Mouse (Mus musculus): Measurements from ENCODE around the gene Ptpro. TPM values are rescaled to one million over a fixed set of nuclear protein-coding genes. Genes with fewer than 3 reads are reported as not detected.

Ptpro gene
- polyA plus RNA-seq, 1 experiment, result not detected

DNA sequence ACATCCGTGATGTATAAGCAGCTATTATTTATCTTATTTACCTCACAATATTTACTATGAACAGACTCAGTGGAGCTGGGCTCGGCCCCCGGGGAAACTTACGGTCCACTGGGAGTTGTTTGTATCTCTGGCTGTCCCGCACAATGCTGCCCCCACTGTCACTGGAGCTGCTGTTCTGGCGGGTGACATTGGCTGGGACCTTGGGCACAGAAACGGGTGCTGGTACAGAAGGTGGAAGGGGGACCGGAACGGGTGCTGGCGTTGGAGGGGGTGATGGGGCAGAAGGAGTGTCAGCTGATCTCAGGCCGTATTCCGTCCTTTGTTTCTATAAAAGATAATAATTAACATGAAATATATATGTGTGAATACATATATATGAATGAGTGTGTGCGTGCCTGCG is 238.0 kb downstream of the Ptpro start:
- no peak overlapping the region for H3K4me3 ChIP-seq (ENCODE audit: insufficient read depth, low read depth, low read length)
- peaks cover 7% of the 10 kb centered on the region; the same call in 1 of the 2 replicates for H3K4me1 ChIP-seq (ENCODE audit: control insufficient read depth, insufficient read depth, low read length)
- no peak overlapping the region for H3K27ac ChIP-seq (ENCODE audit: insufficient read depth, low read depth, low read length)
- TF ChIP-seq POLR2A (IDR thresholded peaks at IDR 0.05; ENCODE audit: insufficient read depth, low read depth, low read length), result no peak
- TF ChIP-seq CTCF (IDR thresholded peaks at IDR 0.05; ENCODE audit: insufficient read depth, low read depth, low read length), result no peak
- 93% methylated on average over 14 of the region's 14 CpGs for WGBS

DNA sequence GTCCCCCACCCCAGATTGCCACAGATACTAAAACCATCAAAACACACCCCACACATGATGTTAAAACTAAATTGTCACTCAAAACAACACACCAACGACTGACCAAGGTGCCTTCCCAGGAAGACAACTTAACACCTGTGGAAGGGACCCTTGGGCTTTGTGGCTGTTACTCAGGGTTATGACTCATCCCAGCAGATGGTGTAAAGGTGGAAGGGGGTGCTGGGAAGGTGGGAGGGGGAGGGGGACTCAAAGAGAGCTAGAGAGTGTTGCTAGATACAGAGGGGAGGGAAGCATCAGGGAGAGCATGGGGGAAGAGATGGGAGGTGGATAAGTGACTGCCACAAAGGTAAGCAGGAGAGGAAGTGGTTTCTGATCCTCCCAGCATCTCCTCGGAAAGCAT is 239.5 kb downstream of the Ptpro start:
- TF ChIP-seq CTCF (IDR thresholded peaks at IDR 0.05; ENCODE audit: insufficient read depth, low read depth, low read length) (no peak), POLR2A (IDR thresholded peaks at IDR 0.05; ENCODE audit: insufficient read depth, low read depth, low read length) (no peak)
- Histone ChIP-seq H3K4me1 (ENCODE audit: control insufficient read depth, insufficient read depth, low read length) (peaks cover 7% of the 10 kb centered on the region; the same call in 1 of the 2 replicates), H3K4me3 (ENCODE audit: insufficient read depth, low read depth, low read length) (no peak overlapping the region), H3K27ac (ENCODE audit: insufficient read depth, low read depth, low read length) (no peak overlapping the region)
- WGBS, result 58% methylated on average over 2 of the region's 2 CpGs

DNA sequence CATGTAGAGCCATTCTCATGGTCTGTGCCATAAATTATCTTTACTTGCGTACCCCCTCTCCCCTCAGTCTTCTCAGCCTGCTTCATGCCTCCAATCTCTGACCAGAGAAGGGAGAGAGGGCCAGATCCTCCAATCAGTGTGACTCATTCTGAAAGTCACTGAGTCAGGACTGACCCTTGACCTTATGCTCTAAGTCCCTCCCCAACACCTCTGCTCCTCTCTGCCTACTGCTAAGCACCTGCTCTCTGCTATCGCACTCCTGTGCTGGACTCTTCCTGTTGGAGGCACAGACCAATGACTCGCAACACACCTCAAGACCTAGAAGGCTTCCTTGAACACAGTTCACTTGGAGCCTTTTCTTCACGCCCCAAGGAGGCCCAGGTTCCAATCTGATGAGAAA is 240.5 kb downstream of the Ptpro start:
- no peak for TF ChIP-seq CTCF (IDR thresholded peaks at IDR 0.05; ENCODE audit: insufficient read depth, low read depth, low read length)
- TF ChIP-seq POLR2A (IDR thresholded peaks at IDR 0.05; ENCODE audit: insufficient read depth, low read depth, low read length), result no peak
- no peak overlapping the region for H3K27ac ChIP-seq (ENCODE audit: insufficient read depth, low read depth, low read length)
- peaks cover 5% of the 10 kb centered on the region; the same call in 1 of the 2 replicates for H3K4me1 ChIP-seq (ENCODE audit: control insufficient read depth, insufficient read depth, low read length)
- H3K4me3 ChIP-seq (ENCODE audit: insufficient read depth, low read depth, low read length), result no peak overlapping the region
- WGBS, result 99% methylated on average over 4 of the region's 4 CpGs

DNA sequence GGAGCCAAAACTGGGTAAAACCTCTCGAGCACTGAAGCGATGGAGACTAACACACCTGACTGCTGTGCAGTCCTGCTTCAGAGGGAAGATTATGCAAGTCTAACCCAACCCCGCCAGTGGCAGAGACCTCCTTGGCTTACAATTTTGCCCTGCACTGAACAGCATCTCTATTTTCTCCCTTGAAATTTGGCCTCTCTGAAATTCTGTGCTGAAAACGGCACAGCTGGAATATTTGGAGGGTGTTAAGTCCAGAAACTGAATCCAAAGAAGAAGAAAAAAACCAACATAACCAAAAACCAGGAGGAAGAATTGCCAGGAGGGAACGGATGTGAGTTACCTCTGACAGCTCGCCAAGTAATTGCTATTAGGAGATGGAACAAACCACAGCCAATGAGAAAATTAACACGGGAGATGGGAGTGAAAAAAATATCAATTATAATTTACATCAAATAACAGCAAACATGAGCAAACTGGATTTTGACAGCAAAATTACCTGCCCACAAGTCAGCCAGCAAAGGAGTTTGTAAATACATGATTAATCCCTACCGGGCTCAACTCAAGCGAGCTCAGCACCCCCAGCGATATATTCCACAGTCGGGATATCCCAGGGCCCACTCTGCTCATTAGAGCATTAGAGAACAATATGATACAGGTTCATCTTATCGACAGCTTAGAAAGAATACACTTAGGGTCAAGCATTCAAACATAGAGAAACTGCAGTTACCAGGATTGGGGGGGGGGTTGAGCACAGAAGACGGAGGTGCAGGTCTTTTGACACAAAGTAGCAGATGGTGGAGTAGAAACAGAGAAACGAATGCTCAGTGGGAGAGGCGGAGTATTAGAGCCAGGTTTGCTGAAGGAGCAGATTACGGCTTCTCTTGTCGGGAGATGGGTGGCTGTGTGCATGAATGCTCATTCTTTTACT is 241.4 kb downstream of the Ptpro start:
- TF ChIP-seq CTCF (IDR thresholded peaks at IDR 0.05; ENCODE audit: insufficient read depth, low read depth, low read length) (no peak), POLR2A (IDR thresholded peaks at IDR 0.05; ENCODE audit: insufficient read depth, low read depth, low read length) (no peak)
- Histone ChIP-seq H3K27ac (ENCODE audit: insufficient read depth, low read depth, low read length) (no peak overlapping the region), H3K4me1 (ENCODE audit: control insufficient read depth, insufficient read depth, low read length) (peaks cover 5% of the 10 kb centered on the region; the same call in 1 of the 2 replicates), H3K4me3 (ENCODE audit: insufficient read depth, low read depth, low read length) (no peak overlapping the region)
- 82% methylated on average over 17 of the region's 17 CpGs for WGBS

DNA sequence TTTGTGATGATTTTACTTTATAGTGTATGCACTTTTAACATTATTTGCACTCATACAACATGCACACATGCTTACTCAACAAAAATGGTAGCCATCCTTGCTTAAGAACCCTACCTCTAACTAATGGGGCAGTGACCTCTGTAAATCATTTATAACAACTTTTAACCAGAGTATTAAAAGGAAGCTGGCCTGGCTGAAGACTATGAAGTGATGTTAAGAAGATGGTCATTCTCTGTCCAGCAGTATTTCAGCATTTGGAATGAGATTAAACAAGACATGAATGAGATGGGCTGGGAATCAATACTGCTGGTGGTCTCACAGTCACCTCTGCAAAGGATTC is 242.0 kb downstream of the Ptpro start:
- Histone ChIP-seq H3K27ac (ENCODE audit: insufficient read depth, low read depth, low read length) (no peak overlapping the region), H3K4me3 (ENCODE audit: insufficient read depth, low read depth, low read length) (no peak overlapping the region), H3K4me1 (ENCODE audit: control insufficient read depth, insufficient read depth, low read length) (peaks cover 5% of the 10 kb centered on the region; the same call in 1 of the 2 replicates)
- no peak for TF ChIP-seq CTCF (IDR thresholded peaks at IDR 0.05; ENCODE audit: insufficient read depth, low read depth, low read length)
- no peak for TF ChIP-seq POLR2A (IDR thresholded peaks at IDR 0.05; ENCODE audit: insufficient read depth, low read depth, low read length)

DNA sequence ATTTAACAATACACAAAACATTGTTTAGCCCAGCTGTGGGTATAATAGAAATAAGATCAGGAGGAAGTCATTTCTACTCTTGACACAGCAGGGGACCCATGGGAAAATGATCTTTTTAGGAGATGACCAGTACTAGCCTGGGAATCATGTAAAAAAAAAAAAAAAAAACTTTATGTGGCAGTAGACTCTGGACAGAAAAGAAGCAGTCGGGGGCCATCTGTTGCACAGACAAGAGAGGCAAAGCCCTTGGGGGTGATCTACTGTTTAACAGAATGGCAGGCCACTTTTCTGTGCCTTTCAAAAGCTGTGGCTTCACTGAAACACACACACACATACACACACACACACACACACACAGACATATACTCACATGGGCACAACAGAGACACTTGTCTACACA is 242.7 kb downstream of the Ptpro start:
- Histone ChIP-seq H3K4me3 (ENCODE audit: insufficient read depth, low read depth, low read length) (no peak overlapping the region), H3K27ac (ENCODE audit: insufficient read depth, low read depth, low read length) (no peak overlapping the region), H3K4me1 (ENCODE audit: control insufficient read depth, insufficient read depth, low read length) (peaks cover 5% of the 10 kb centered on the region; the same call in 1 of the 2 replicates)
- 86% methylated on average over 1 of the region's 1 CpGs for WGBS
- TF ChIP-seq POLR2A (IDR thresholded peaks at IDR 0.05; ENCODE audit: insufficient read depth, low read depth, low read length), result no peak
- no peak for TF ChIP-seq CTCF (IDR thresholded peaks at IDR 0.05; ENCODE audit: insufficient read depth, low read depth, low read length)

DNA sequence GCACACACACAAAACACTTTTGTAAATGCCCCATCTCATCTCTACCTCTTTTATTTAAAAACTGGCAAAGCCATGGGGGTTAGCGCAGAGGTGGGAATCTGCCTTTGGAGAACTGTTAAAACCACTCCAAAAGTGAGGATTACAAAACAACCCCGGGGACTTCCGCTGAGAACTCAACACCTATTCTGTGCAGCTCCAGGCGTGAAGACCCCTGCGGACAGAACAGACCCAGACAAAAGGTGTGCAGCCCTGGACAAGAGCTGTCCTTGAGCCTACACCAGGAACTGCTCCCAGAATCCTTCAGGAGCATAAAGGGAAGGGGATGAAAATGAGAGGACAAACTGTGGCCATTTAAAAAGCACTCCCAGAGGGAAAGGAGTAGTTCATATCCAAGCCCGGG is 243.1 kb downstream of the Ptpro start:
- Histone ChIP-seq H3K4me1 (ENCODE audit: control insufficient read depth, insufficient read depth, low read length) (peaks cover 5% of the 10 kb centered on the region; the same call in 1 of the 2 replicates), H3K4me3 (ENCODE audit: insufficient read depth, low read depth, low read length) (no peak overlapping the region), H3K27ac (ENCODE audit: insufficient read depth, low read depth, low read length) (no peak overlapping the region)
- WGBS, result 71% methylated on average over 6 of the region's 6 CpGs
- TF ChIP-seq CTCF (IDR thresholded peaks at IDR 0.05; ENCODE audit: insufficient read depth, low read depth, low read length) (no peak), POLR2A (IDR thresholded peaks at IDR 0.05; ENCODE audit: insufficient read depth, low read depth, low read length) (no peak)

DNA sequence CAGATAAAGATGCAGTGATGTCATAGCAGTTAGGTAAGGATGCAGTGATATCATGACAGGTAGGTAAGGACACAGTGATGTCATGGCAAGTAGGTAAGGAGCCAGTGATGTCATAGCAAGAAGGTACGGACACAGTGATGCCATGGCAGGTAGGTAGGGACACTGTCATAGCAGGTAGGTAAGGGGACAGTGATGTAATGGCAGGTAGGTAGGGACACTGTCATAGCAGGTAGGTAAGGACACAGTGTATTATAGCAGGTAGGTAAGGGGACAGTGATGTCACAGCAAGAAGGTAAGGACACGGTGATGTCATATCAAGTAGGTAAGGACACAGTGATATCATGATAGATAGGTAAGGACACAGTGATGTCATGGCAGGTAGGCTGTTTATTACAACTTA is 244.4 kb downstream of the Ptpro start:
- TF ChIP-seq CTCF (IDR thresholded peaks at IDR 0.05; ENCODE audit: insufficient read depth, low read depth, low read length) (no peak), POLR2A (IDR thresholded peaks at IDR 0.05; ENCODE audit: insufficient read depth, low read depth, low read length) (no peak)

DNA sequence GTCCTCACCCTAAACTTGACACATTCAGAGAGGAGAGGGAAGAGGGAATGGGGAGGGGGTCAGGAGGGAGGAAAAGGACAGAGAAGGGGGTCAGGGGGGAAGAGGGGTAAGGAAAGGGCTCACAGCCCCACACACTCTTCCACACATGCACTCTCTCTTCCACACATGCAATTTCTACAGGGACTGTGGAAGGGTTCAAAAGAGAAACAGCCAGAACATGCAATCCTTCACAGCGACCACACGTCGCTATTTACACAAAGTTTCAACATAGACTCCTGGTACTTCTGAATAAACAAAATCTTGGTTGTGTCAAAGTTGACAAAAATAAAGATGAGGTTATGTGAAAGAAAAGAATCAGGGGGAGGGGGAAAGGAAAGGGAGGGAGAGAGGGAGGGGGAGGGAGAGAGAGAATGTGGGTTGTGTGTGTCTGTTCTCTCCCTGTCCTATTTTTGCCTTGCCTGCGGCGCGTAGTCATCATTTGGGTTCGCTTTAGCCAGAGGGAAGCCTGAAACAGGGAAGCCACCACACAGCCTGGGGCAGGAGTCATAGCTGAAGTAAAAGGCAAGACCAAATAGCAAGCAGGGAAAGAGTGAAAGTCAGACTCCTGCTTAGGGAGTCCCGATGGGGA is 245.2 kb downstream of the Ptpro start:
- Histone ChIP-seq H3K4me3 (ENCODE audit: insufficient read depth, low read depth, low read length) (no peak overlapping the region), H3K27ac (ENCODE audit: insufficient read depth, low read depth, low read length) (no peak overlapping the region), H3K4me1 (ENCODE audit: control insufficient read depth, insufficient read depth, low read length) (peaks cover 4% of the 10 kb centered on the region; the same call in 1 of the 2 replicates)
- WGBS, result 81% methylated on average over 8 of the region's 8 CpGs
- no peak for TF ChIP-seq CTCF (IDR thresholded peaks at IDR 0.05; ENCODE audit: insufficient read depth, low read depth, low read length)
- no peak for TF ChIP-seq POLR2A (IDR thresholded peaks at IDR 0.05; ENCODE audit: insufficient read depth, low read depth, low read length)

More for the DNA sequence above, 244.4 kb downstream of the Ptpro start:
- Histone ChIP-seq H3K4me3 (ENCODE audit: insufficient read depth, low read depth, low read length) (no peak overlapping the region), H3K4me1 (ENCODE audit: control insufficient read depth, insufficient read depth, low read length) (peaks cover 5% of the 10 kb centered on the region; the same call in 1 of the 2 replicates), H3K27ac (ENCODE audit: insufficient read depth, low read depth, low read length) (no peak overlapping the region)
- 96% methylated on average over 2 of the region's 2 CpGs for WGBS
